Mouse (Mus musculus) embryonic facial prominence, embryonic 14.5 days (tissue): ENCODE data around the gene Sec22c. TPM values are rescaled to one million over a fixed set of nuclear protein-coding genes. Genes with fewer than 3 reads are reported as not detected.

Experiments used
- ATAC-seq: fragments of 200-750 bp; cut with Nextera tagmentation; 2 replicates; pipeline ENCODE4 v1.8.0; 2017; ENCODE audit warnings: low read depth, moderate number of reproducible peaks, moderate TSS enrichment
- DNase-seq: peaks from one replicate; pipeline ENCODE4 v3.0.0-alpha.2; 2015; ENCODE audit warnings: low spot score
- H3K27ac ChIP-seq: fragments of 300-500 bp; sonication (generic); replicated peaks from 2 replicates; pipeline ENCODE4 v1.5.1; 2014; ENCODE audit warnings: low read depth, mild to moderate bottlenecking, low read length, moderate library complexity
- H3K27me3 ChIP-seq: fragments of 300-500 bp; sonication (generic); replicated peaks from 2 replicates; pipeline ENCODE4 v1.6.1; 2014; ENCODE audit warnings: low read length; ENCODE audit not compliant: control insufficient read depth, insufficient read depth
- H3K36me3 ChIP-seq: fragments of 300-500 bp; sonication (generic); 2 replicates; pipeline ENCODE4 v1.6.1; 2014; ENCODE audit warnings: low read length, mixed read lengths; ENCODE audit not compliant: control insufficient read depth, insufficient read depth
- H3K4me1 ChIP-seq: fragments of 300-500 bp; sonication (generic); 2 replicates; pipeline ENCODE4 v1.6.1; 2014; ENCODE audit warnings: antibody characterized with exemption, low read length; ENCODE audit not compliant: control insufficient read depth, insufficient read depth
- H3K4me2 ChIP-seq: fragments of 300-500 bp; sonication (generic); 2 replicates; pipeline ENCODE4 v1.6.1; 2014; ENCODE audit warnings: low read depth, mild to moderate bottlenecking, low read length, moderate library complexity, mixed read lengths
- H3K4me3 ChIP-seq: fragments of 300-500 bp; sonication (generic); 2 replicates; pipeline ENCODE4 v1.5.1; 2014; ENCODE audit warnings: low read depth, mild to moderate bottlenecking, low read length
- H3K9ac ChIP-seq: fragments of 300-500 bp; sonication (generic); 2 replicates; pipeline ENCODE4 v1.6.1; 2014; ENCODE audit warnings: low read depth, mild to moderate bottlenecking, low read length, moderate library complexity, mixed read lengths
- H3K9me3 ChIP-seq: fragments of 300-500 bp; sonication (generic); 2 replicates; pipeline ENCODE4 v1.6.1; 2016; ENCODE audit warnings: low read length; ENCODE audit not compliant: control insufficient read depth
- WGBS: fragments of 180-500 bp; shearing (Covaris S2); extraction: QIAGEN DNeasy Blood & Tissue Kit; methylation state at CpG from one replicate; pipeline ENCODE4 v1.1.7; 2014; 5-methylcytosine and 5-hydroxymethylcytosine counted together
- polyA plus RNA-seq: library from polyadenylated mRNA; unstranded; fragments of >200 nt; fragmentation: Nextera tagmentation; extraction: Ambion mirVana; gene quantifications from 2 replicates; pipeline ENCODE4 v1.2.1, GENCODE M21; 2014

Gene Sec22c
- polyA plus RNA-seq, 1 experiment from 2014 or later: 10.9 TPM

DNA sequence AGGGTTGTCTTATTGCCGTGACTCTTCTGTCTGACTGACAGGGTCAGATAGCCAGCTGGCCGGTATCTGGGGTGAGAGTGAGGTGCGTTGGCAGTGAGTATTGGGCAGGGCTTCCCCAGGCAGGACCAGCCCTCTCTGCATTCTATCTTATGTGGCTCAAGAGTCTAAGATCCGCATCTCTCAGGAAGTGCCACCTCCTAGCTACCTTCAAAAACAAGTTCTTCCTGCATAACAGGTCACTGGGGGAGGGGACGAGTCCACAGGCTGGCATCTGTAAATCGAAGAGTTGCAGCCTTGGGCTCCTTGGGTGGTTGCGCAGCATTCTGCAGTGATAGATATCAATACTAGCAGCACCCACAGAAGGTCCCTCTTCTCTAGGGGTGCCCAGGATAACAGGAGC is 58.3 kb downstream of the Sec22c start:
- Histone ChIP-seq H3K9ac (no peak overlapping the region), H3K4me3 (no peak overlapping the region), H3K27me3 (peaks cover 23% of the 10 kb centered on the region), H3K4me2 (no peak overlapping the region), H3K9me3 (no peaks in the 10 kb centered on the region), H3K4me1 (peaks cover 10% of the 10 kb centered on the region), H3K36me3 (no peaks in the 10 kb centered on the region), H3K27ac (no peak overlapping the region)
- no peak for ATAC-seq
- 67% methylated on average over 7 of the region's 7 CpGs for WGBS
- DNase-seq: no peak

DNA sequence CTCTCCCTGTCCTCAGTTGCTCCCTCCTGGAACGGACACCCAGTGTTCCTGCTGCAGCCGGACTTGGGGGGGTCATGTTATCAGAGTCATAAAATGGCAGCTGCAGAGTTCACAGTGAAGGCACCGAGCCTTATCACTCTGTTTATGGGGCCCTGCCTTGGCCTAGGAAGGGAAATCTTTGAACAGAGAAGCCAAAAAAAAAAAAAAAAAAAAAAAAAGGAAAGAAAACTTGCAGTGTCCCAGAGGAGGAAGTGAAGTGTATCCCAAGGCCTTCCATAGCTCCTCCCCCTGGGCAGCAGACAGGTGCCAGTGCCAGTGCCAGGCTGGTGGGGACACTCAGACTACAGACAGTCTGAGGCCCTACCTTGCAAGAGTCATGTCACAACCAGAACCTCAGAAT is 60.4 kb downstream of the Sec22c start:
- Histone ChIP-seq H3K36me3 (no peaks in the 10 kb centered on the region), H3K27me3 (peaks cover 45% of the 10 kb centered on the region), H3K27ac (no peak overlapping the region)

DNA sequence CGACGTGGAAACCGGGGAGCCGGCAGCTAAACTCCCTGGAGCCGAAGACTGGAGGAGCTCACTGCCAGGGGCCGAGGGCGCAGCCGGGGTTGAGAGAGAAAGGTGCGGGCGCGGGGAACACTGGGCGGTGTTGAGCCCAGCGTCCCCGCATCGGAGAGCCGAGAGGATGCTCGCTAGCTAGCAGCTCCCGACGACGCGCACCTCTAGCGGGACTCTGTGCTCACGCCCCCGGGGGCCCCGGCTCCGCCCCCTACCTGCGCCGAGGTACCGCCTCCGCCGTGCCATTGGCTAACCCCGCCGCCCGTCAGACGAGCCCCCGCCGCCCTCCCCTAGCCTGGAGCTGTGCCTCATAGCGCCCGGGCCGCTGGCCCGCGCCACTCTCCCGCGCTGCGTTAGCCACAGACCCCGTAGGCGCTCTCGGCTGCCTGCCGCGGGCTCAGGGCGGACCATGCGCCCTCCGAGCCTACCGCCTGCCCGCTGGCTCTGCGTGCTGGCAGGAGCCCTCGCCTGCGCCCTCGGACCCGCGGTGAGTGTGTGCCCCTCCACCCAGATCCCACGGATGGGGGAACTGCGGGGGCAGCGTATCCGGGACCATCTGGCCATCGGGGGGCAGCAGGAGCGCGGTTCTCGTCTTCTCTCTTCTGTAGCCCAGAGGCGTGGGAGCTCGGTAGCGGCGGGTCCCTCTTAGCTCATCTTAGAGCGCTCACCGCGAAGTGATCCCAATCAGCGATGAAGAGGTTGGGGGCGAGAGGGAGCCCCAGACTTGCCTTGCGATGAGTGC is 62.7 kb downstream of the Sec22c start, which contains the start of gene Vipr1:
Vipr1 (plus strand) TSS at position 316 of the 781 bp plus-strand sequence.
- no peaks in the 10 kb centered on the region for H3K9me3 ChIP-seq
- H3K4me1 ChIP-seq: peaks cover 10% of the 10 kb centered on the region
- H3K4me2 ChIP-seq: peak within 1 kb of the TSS; percentile 96
- H3K27me3 ChIP-seq: peaks cover 50% of the 10 kb centered on the region
- WGBS: 0% methylated on average over 31 of the region's 79 CpGs
- peak within 1 kb of the TSS; percentile 56 for H3K4me3 ChIP-seq
- peak within 1 kb of the TSS; percentile 54 for H3K9ac ChIP-seq
- H3K27ac ChIP-seq: no peak within 1 kb of the TSS
- ATAC-seq: peak; percentile 92
- H3K36me3 ChIP-seq: no peaks in the 10 kb centered on the region
- peak; percentile 81 for DNase-seq

More for the DNA sequence above, 60.4 kb downstream of the Sec22c start:
- Histone ChIP-seq H3K9ac (no peak overlapping the region), H3K9me3 (no peaks in the 10 kb centered on the region), H3K4me1 (peaks cover 10% of the 10 kb centered on the region), H3K4me3 (no peak overlapping the region), H3K4me2 (no peak overlapping the region)
- DNase-seq (no peak), ATAC-seq (no peak)
- 67% methylated on average over 3 of the region's 3 CpGs for WGBS

DNA sequence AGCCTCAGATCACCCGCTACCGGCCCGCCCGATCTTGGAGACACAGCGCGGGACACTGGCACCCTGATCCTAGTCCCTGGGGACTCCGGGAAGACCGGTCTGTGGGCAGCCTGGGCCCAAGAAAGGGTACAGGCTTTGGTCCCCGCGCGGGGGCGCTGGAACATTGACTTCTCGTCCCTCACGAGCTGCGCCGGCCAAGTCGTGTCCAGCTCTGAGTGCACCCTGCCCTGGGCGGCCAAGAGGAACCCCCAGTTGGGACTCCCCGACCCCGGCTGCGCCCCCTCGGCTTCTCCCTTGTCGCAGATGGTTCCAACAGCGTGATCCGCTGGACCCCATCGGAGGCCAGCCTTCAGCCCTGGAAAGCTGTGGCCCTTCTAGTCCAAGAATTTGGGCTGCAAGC is 63.3 kb downstream of the Sec22c start, which contains the start of gene Lyzl4:
Lyzl4 (minus strand) TSS at position 96 of the 400 bp plus-strand sequence.
- ATAC-seq (peak; percentile 67), DNase-seq (peak; percentile 84)
- Histone ChIP-seq H3K27me3 (peaks cover 50% of the 10 kb centered on the region), H3K27ac (no peak within 1 kb of the TSS), H3K36me3 (no peaks in the 10 kb centered on the region), H3K9me3 (no peaks in the 10 kb centered on the region), H3K4me1 (peaks cover 10% of the 10 kb centered on the region), H3K9ac (peak within 1 kb of the TSS; percentile 54), H3K4me3 (peak within 1 kb of the TSS; percentile 56), H3K4me2 (peak within 1 kb of the TSS; percentile 96)
- WGBS: 2% methylated on average over 9 of the region's 26 CpGs

DNA sequence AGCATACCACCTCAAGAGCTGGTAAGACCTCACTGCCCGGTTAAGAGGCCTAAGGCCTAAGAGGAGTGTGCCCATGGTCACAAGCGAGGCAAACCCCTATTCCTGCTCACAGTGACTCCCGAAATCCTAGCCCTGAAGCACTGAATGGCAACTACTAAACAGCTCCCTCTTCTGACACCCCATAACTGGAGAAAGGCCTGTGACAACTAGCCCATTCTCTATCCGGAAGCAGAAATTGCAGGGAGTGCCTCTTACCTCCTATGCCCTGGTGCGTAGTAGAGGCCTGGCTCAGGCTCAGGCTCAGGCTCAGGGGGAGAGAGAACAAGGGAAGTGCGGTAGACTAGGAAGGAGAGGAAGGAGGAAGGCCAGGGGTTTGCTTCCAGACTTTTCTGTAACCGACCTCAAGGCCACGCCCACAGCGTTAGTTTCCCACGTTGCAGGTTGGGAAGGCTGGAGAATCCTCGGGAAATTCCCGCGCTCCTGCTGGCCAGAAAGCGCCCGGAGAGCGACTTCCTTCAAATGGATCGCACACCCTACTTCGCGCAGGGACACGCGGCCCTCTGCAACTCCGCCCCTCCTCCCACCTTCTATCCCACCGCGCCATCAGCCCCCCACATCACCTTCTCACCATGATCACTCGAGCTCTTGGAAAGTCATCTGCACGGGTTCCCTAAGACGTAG is 63.9 kb downstream of the Sec22c start:
- Histone ChIP-seq H3K4me1 (peaks cover 10% of the 10 kb centered on the region), H3K9me3 (no peaks in the 10 kb centered on the region), H3K4me2 (peak overlapping the region; percentile 96), H3K36me3 (no peaks in the 10 kb centered on the region), H3K27ac (no peak overlapping the region), H3K9ac (peak overlapping the region; percentile 54; the same call in 1 of the 2 replicates), H3K27me3 (peaks cover 50% of the 10 kb centered on the region), H3K4me3 (peak overlapping the region; percentile 56)
- peak; percentile 17 for DNase-seq
- no peak for ATAC-seq
- WGBS: 9% methylated on average over 27 of the region's 27 CpGs

DNA sequence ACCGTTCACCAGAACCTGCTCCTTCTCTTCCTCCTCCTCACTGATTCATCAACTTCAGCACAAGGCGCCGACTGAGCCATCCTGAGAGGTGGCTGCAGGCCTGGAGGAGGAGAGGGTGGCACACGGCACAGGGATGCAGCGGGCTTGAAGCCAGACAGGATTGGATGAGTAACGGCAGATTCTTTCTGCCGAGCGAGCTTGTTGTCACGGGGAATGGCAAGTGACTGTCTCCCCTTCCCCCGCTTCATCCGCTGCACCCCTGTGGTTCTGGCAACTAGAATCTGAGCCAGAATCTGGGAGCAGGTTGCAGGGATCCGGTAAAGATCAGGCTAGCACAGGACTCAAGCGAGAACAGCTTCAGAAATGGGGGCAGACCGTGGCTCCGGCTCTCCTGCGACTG is 65.5 kb downstream of the Sec22c start:
- H3K4me2 ChIP-seq: no peak overlapping the region
- peaks cover 50% of the 10 kb centered on the region for H3K27me3 ChIP-seq
- no peak overlapping the region for H3K4me3 ChIP-seq
- no peak overlapping the region for H3K27ac ChIP-seq
- peaks cover 10% of the 10 kb centered on the region for H3K4me1 ChIP-seq
- H3K36me3 ChIP-seq: no peaks in the 10 kb centered on the region
- ATAC-seq: no peak
- no peak overlapping the region for H3K9ac ChIP-seq
- DNase-seq: no peak
- no peaks in the 10 kb centered on the region for H3K9me3 ChIP-seq
- 50% methylated on average over 14 of the region's 16 CpGs for WGBS

DNA sequence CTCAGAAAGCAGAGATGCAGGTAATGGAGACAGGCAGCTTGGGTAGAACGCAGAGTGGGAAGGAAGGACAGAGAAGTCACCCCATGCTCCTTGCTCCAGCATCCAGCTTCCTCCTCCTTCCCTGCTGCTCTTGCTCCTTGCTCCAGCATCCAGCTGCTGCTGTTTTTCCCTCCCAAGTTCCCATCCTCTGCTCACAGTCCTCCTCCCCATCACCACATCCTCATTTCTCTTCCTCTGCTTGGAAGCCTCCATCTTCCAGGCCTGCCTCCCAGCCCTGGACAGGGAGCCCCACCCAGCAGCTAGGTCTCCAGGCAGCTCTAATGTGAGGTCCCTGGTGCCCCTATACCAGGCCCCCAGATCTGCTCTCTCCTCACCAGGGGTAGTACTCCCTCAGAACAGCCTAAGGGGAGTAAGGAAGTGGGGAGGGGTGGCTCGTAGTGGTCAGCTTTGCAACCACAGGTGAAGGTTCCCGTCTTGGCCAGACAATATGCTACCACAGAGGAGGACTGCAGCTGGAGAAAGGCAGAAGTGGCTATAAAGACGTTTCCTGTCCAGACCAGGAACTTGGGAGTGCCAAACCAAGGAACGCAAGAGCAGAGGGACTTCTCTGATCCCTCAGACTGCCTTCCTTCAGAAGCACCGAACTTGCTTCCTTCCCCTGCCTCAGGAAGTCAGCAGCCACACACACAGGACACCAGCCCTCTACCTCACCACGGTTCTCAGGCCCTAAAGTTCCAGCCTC is 69.3 kb downstream of the Sec22c start:
- Histone ChIP-seq H3K36me3 (no peaks in the 10 kb centered on the region), H3K27me3 (peaks cover 17% of the 10 kb centered on the region), H3K9ac (no peak overlapping the region), H3K4me1 (no peaks in the 10 kb centered on the region), H3K4me2 (no peak overlapping the region), H3K27ac (no peak overlapping the region), H3K4me3 (no peak overlapping the region), H3K9me3 (no peaks in the 10 kb centered on the region)
- ATAC-seq (no peak), DNase-seq (no peak)
- 39% methylated on average over 7 of the region's 7 CpGs for WGBS

DNA sequence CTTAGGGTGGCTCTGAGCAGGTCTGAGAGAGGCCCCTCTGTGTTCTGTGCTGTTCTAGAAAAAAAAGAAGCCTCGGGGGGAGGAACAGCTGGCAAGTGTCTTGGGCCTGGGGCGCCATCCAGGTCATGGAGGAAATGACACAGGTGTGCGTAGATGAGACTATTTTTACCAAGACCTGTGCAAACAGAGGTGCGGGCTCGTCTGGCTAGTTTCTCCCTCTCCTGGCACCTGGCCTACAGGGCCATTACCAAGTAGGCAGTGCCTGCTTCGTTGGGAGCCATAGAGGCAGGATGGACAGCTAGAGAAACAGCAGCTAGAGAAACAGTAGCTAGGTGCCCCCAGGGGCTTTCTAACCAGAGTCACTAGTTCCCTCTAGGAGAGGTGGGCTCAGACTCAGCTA is 72.0 kb downstream of the Sec22c start:
- H3K36me3 ChIP-seq: no peaks in the 10 kb centered on the region
- no peak overlapping the region for H3K4me3 ChIP-seq
- H3K9me3 ChIP-seq: no peaks in the 10 kb centered on the region
- no peak overlapping the region for H3K4me2 ChIP-seq
- H3K9ac ChIP-seq: no peak overlapping the region
- DNase-seq (no peak), ATAC-seq (no peak)
- H3K27ac ChIP-seq: no peak overlapping the region
- 84% methylated on average over 6 of the region's 6 CpGs for WGBS
- no peaks in the 10 kb centered on the region for H3K4me1 ChIP-seq
- H3K27me3 ChIP-seq: no peaks in the 10 kb centered on the region
